Mouse (Mus musculus) limb, embryonic 13.5 days (tissue): ENCODE measurements around the gene Erf. TPM values are rescaled to one million over a fixed set of nuclear protein-coding genes. Genes with fewer than 3 reads are reported as not detected.
A peak's percentile ranks its signal among the peaks of the same experiment; 100 is the strongest.

Experiments used
- ATAC-seq: fragments of 200-750 bp; cut with Nextera tagmentation; 2 replicates; pipeline ENCODE4 v1.8.0; 2017; ENCODE audit warnings: low read depth, moderate number of reproducible peaks, moderate TSS enrichment; ENCODE audit not compliant: low FRiP score
- H3K27ac ChIP-seq: fragments of 300-500 bp; sonication (generic); 2 replicates; pipeline ENCODE4 v1.5.1; 2015; ENCODE audit warnings: inconsistent platforms, mild to moderate bottlenecking, moderate library complexity
- H3K27me3 ChIP-seq: fragments of 300-500 bp; sonication (generic); 2 replicates; pipeline ENCODE4 v1.6.1; 2015; ENCODE audit warnings: mild to moderate bottlenecking, inconsistent platforms
- H3K36me3 ChIP-seq: fragments of 300-500 bp; sonication (generic); 2 replicates; pipeline ENCODE4 v1.6.1; 2015; ENCODE audit warnings: inconsistent platforms, mild to moderate bottlenecking, moderate library complexity
- H3K4me1 ChIP-seq: fragments of 300-500 bp; sonication (generic); 2 replicates; pipeline ENCODE4 v1.6.1; 2015; ENCODE audit warnings: inconsistent platforms
- H3K4me2 ChIP-seq: fragments of 300-500 bp; sonication (generic); replicated peaks from 2 replicates; pipeline ENCODE4 v1.6.1; 2015; ENCODE audit warnings: inconsistent platforms, mild to moderate bottlenecking, moderate library complexity
- H3K4me3 ChIP-seq: fragments of 300-500 bp; sonication (generic); 2 replicates; pipeline ENCODE4 v1.5.1; 2015; ENCODE audit warnings: moderate library complexity, mild to moderate bottlenecking, inconsistent platforms
- H3K9ac ChIP-seq: fragments of 300-500 bp; sonication (generic); 2 replicates; pipeline ENCODE4 v1.6.1; 2015; ENCODE audit warnings: mild to moderate bottlenecking, inconsistent platforms
- H3K9me3 ChIP-seq: fragments of 300-500 bp; sonication (generic); 2 replicates; pipeline ENCODE4 v1.6.1; 2016; ENCODE audit warnings: inconsistent platforms
- WGBS: fragments of 180-500 bp; shearing (Covaris S2); methylation state at CpG from one replicate; pipeline ENCODE4 v1.1.7; 2015; 5-methylcytosine and 5-hydroxymethylcytosine counted together
- polyA plus RNA-seq: library from polyadenylated mRNA; unstranded; fragments of >200 nt; fragmentation: Nextera tagmentation; extraction: Ambion mirVana; gene quantifications from 2 replicates; pipeline ENCODE4 v1.2.1, GENCODE M21; 2015

The Erf gene
- 25.6 and 26.6 TPM in 2 replicates for polyA plus RNA-seq

DNA sequence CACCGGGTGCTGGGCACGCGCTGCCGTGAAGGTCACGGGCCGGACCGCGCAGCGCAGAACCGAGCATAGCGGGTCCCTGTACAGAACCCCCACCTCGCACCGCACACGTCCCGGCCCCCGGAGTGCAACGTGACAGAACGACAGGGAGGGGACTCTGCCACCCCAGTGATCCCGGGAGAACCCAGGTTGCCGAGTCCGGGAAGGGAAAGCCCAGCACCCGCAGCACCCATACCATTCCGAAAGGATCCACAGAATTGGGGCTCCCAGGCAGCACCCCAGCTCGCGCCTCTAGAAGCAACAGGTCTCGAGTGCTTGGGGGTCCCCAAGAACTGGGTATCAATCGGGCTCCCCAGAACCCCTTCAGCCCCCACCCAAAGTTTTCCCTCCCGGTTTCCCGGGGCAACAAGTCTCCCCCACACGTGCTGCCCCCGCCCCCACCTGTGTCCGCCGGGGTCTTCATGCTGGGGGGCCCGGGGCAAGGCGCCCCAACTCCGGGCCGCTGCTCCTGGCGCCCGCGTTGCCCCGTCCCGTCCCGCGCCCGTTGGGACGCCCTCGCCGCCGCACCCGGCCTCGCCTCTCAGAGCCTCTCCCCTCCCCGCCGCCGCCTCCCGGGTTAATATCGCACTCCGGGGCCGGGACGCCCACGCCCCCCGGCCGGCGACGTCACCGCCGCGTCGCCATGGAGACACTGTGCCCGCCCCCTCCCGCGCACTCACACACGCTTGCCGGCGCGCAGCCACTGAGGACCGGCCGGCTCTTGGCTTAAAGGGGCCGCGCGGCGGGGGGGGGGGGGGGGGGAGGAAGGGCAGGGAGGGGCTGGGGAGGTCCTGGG, at the start of gene Erf:
TSS of gene Erf (minus strand) at position 621 of the 832 bp plus-strand sequence.
- WGBS: under 1% methylated on average over 77 of the region's 81 CpGs
- no peaks in the 10 kb centered on the region for H3K9me3 ChIP-seq
- H3K27ac ChIP-seq: peak within 1 kb of the TSS; percentile 99
- peak; percentile 81 for ATAC-seq
- no peaks in the 10 kb centered on the region for H3K27me3 ChIP-seq
- H3K4me1 ChIP-seq: peaks cover 47% of the 10 kb centered on the region
- H3K36me3 ChIP-seq: peaks cover 11% of the 10 kb centered on the region
- peak within 1 kb of the TSS; percentile 97 for H3K4me2 ChIP-seq
- peak within 1 kb of the TSS; percentile 96 for H3K9ac ChIP-seq
- peak within 1 kb of the TSS; percentile 97 for H3K4me3 ChIP-seq

DNA sequence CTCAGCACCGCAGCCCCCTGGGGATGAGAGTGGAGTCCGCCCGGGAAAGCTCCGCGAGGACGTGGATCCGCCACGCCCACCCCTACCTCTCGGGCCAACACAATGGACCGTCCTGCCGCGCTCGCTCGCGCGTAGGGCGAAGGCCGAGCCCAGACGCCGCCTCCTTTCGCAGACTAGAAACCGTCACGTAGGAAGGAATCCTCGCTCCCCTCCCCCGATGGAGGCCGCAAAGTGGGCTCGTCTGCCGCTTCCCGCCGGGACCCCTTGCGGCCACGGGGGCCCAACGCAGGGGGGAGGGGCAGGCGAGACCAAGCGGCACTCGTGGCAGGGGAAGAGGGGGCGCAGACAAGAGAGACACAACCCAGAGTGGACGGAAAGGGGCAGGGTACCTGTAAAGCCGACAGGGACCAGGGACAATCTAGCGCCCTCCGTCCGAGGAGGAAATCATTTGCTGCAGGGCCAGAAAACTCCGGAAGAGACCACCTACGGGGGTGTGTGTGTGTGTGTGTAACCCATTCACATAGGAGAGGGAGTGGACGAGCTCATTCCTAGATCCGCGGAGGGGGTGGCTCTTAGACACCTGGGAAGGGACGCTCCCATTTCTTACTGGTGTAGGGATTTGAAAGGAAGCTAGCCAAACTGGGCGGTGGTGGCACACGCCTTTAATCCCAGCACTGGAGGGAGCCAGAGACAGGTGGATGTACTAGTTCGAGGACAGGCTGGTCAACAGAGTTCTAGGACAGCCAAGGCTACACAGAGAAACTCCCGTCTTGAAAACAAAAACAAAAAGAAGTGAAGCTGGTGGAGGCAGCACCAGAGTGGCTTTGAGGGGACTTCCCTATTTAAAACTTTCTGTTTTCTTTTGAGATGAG, 47.1 kb upstream of the Erf start, which contains the start of gene Pafah1b3:
TSS of gene Pafah1b3 (minus strand) at position 533 of the 872 bp plus-strand sequence.
- H3K4me1 ChIP-seq: peaks cover 25% of the 10 kb centered on the region
- WGBS: under 1% methylated on average over 52 of the region's 52 CpGs
- H3K27me3 ChIP-seq: no peaks in the 10 kb centered on the region
- H3K36me3 ChIP-seq: peaks cover 36% of the 10 kb centered on the region
- peak within 1 kb of the TSS; percentile 83 for H3K4me2 ChIP-seq
- peak within 1 kb of the TSS; percentile 97 for H3K27ac ChIP-seq
- peak within 1 kb of the TSS; percentile 63 for H3K4me3 ChIP-seq
- peak; percentile 91 for ATAC-seq
- H3K9me3 ChIP-seq: no peaks in the 10 kb centered on the region
- peak within 1 kb of the TSS; percentile 79 for H3K9ac ChIP-seq

DNA sequence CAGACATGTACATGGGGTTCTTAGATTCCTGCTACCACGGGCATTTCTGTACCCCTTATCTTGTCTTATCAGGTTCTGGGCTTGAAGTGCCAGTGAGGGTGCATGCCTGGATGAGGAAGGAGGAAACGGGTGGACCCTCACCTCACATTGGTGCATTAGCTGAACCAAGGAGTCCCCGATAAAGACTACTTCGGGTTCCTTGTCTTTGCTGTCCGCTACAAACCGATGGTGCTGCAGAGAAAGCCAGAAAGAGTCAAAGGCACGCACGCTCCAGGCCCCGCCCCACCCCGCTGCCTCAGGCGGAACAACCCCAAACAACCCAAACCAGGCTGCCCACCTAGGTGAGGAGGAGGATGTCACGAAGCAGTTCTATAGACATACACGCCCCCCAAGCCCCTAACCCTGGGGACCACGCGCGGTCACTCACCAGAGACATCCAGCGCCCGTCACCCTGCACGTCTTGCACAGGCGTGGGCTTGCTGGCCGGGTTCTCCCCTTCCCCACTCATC, 46.4 kb upstream of the Erf start:
- H3K27ac ChIP-seq: peak overlapping the region; percentile 97
- peaks cover 42% of the 10 kb centered on the region for H3K36me3 ChIP-seq
- WGBS: 1% methylated on average over 21 of the region's 21 CpGs
- H3K4me2 ChIP-seq: peak overlapping the region; percentile 83
- H3K4me3 ChIP-seq: peak overlapping the region; percentile 63
- no peaks in the 10 kb centered on the region for H3K27me3 ChIP-seq
- ATAC-seq: peak; percentile 42
- no peaks in the 10 kb centered on the region for H3K9me3 ChIP-seq
- H3K4me1 ChIP-seq: peaks cover 25% of the 10 kb centered on the region
- peak overlapping the region; percentile 79 for H3K9ac ChIP-seq

DNA sequence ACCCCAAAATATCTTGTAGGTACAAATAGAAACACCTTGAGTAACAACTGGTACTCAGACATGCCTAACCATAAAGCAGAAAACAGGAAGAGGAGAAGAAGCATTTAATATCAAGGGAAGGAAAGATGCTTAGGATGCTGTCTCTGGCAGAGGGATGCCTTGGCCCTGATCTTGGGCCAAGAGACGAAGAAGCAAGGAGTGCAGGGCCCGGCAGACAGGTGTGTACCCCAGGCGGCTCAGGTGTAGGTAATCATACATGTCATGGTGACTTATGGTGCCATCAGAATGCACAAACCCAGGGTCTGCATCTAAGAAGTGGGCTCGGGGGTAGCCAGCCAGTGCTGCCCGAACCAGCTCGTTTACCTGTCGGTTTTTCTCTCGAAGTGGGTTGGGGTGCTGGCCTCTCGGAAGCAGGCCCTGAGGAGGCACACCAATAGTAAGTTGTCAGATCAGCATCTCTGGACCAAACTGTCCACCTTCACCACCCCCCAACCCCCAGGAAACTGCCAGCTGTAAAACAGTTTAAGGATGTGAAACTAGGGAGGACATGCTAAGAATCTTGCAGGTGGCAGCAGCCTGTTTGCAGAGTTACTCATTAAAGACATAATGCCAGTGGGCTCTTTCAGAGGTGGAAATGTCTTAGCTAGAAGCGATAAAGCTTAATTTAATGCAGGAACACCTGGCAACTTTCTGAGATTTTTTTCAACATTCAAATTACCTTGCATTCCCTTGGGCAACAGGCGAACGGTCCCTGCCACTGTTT, 44.6 kb upstream of the Erf start:
- ATAC-seq: no peak
- no peak overlapping the region for H3K27ac ChIP-seq
- peaks cover 61% of the 10 kb centered on the region for H3K36me3 ChIP-seq
- no peaks in the 10 kb centered on the region for H3K9me3 ChIP-seq
- H3K4me1 ChIP-seq: peaks cover 34% of the 10 kb centered on the region
- WGBS: 86% methylated on average over 12 of the region's 12 CpGs
- no peaks in the 10 kb centered on the region for H3K27me3 ChIP-seq
- H3K4me3 ChIP-seq: no peak overlapping the region
- H3K9ac ChIP-seq: no peak overlapping the region
- no peak overlapping the region for H3K4me2 ChIP-seq

DNA sequence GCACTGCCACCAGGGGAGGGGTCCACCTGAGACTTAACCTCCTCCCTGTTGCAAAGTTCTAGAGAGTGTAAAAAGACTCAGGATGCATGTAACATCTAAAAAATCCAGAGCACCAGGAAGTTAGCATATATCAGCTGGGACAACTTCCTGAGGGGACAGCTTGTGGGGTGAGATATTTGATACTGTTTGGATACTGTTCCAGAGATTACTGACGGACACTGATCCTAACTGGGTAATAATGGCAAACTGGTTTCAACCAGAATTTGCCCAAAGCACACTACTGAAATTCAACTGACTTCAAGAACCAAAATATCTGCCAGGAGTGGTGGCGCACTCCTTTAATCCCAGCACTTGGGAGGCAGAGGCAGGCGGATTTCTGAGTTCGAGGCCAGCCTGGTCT, 43.9 kb upstream of the Erf start:
- no peaks in the 10 kb centered on the region for H3K9me3 ChIP-seq
- no peak for ATAC-seq
- H3K36me3 ChIP-seq: peaks cover 67% of the 10 kb centered on the region
- H3K4me1 ChIP-seq: peaks cover 34% of the 10 kb centered on the region
- no peak overlapping the region for H3K4me2 ChIP-seq
- no peak overlapping the region for H3K9ac ChIP-seq
- H3K4me3 ChIP-seq: no peak overlapping the region
- peak overlapping the region; percentile 52; the same call in 1 of the 2 replicates for H3K27ac ChIP-seq
- 90% methylated on average over 4 of the region's 4 CpGs for WGBS
- no peaks in the 10 kb centered on the region for H3K27me3 ChIP-seq

DNA sequence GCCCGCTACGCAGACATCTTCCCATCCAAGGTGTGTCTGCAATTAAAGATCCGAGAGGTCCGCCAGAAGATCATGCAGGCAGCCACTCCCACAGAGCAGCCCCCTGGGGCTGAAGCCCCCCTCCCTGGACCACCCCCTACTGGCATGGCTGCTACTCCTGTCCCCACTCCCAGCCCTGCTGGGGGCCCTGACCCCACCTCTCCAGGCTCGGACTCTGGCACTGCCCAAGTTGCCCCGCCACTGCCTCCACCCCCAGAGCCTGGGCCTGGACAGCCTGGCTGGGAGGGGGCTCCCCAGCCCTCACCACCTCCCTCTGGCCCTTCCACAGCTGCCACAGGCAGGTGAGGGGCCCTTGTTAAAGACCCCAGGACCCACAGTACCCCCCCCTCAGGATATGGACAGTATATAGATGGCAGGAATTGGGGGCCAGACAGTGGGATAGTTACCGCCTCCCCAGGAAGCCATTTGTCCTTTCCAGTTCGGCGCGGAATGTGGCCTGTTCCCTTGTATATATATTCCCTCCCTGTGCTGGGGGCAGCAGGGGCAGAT, 42.7 kb upstream of the Erf start:
- Histone ChIP-seq H3K4me1 (peaks cover 29% of the 10 kb centered on the region), H3K27ac (no peak overlapping the region), H3K9ac (no peak overlapping the region), H3K27me3 (no peaks in the 10 kb centered on the region), H3K36me3 (peaks cover 80% of the 10 kb centered on the region), H3K9me3 (no peaks in the 10 kb centered on the region), H3K4me3 (no peak overlapping the region), H3K4me2 (no peak overlapping the region)
- 81% methylated on average over 10 of the region's 10 CpGs for WGBS
- no peak for ATAC-seq

DNA sequence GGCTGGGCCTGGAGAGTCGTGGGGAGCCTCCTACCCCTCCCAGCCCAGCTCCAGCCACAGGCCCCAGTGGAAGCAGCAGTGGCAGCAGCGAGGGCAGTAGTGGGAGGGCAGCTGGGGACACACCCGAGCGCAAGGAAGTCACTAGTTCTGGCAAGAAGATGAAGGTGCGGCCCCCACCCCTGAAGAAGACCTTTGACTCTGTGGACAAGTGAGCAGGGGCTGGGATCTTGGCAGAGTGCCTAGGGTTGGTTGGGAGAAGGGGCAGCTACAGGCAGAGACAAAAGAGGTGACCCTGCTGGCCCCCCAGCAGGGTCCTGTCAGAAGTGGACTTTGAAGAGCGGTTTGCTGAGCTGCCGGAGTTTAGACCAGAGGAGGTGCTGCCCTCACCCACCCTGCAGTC, 41.5 kb upstream of the Erf start:
- no peak for ATAC-seq
- Histone ChIP-seq H3K4me3 (no peak overlapping the region), H3K4me1 (peaks cover 25% of the 10 kb centered on the region), H3K27ac (no peak overlapping the region), H3K9ac (no peak overlapping the region), H3K9me3 (no peaks in the 10 kb centered on the region), H3K27me3 (no peaks in the 10 kb centered on the region), H3K36me3 (peaks cover 91% of the 10 kb centered on the region), H3K4me2 (no peak overlapping the region)
- 74% methylated on average over 7 of the region's 7 CpGs for WGBS

DNA sequence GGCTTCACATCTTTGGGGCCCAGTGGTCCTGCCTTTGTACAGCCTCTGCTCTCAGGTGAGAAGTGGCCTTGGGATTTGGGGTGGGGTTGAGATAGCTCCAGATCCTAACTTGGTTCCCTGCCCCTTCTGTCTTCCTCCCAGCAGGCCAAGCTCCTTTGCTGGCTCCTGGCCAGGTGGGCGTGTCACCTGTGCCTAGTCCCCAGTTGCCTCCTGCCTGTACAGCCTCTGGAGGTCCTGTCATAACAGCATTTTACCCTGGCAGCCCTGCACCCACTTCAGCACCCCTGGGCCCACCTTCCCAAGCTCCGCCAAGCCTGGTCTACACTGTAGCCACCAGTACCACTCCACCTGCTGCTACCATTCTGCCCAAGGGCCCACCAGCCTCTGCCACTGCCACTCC, 40.4 kb upstream of the Erf start:
- H3K27ac ChIP-seq: no peak overlapping the region

DNA sequence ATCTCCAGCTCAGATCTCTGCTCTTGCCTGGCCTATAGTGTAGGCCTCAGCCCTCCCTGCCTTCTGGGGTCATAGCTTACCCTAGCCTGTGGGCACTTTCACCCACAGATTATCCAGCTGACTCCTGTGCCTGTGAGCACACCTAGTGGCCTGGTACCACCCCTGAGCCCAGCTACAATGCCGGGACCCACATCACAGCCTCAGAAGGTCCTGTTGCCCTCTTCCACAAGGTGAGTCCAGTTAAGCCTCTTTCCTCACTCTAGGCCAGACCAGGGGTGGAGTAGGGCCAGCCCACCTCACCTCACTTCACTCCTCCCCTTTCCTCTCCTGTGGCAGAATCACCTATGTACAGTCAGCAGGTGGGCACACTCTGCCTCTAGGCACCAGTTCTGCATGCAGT, 39.9 kb upstream of the Erf start:
- ATAC-seq: no peak

More for the DNA sequence above, 40.4 kb upstream of the Erf start:
- H3K9me3 ChIP-seq: no peaks in the 10 kb centered on the region
- H3K4me3 ChIP-seq: no peak overlapping the region
- H3K27me3 ChIP-seq: no peaks in the 10 kb centered on the region
- H3K36me3 ChIP-seq: peaks cover 100% of the 10 kb centered on the region
- ATAC-seq: no peak
- H3K4me2 ChIP-seq: no peak overlapping the region
- H3K9ac ChIP-seq: no peak overlapping the region; the same call in 1 of the 2 replicates
- 78% methylated on average over 2 of the region's 2 CpGs for WGBS
- peaks cover 15% of the 10 kb centered on the region for H3K4me1 ChIP-seq

DNA sequence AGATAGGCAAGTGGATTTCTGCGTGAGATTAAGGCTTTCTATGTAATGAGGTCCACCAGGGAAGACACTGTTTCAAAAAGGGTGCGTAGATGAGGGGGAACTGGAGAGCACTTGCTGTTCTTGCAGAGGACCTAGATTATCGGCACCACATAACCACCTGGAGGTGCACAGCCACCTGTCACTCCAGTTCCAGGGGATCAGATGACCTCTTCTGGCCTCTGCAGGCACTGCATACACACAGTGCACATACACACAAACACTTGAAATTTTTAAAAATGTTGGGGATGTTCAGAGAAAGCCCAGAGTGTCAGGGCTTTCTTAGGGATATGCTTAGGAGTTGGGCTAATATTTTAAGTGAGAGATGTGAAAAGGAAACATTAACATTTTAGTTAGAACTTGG, 39.4 kb upstream of the Erf start:
- H3K4me3 ChIP-seq: no peak overlapping the region
- H3K9ac ChIP-seq: no peak overlapping the region
- no peak overlapping the region for H3K27ac ChIP-seq
- no peaks in the 10 kb centered on the region for H3K9me3 ChIP-seq
- H3K27me3 ChIP-seq: no peaks in the 10 kb centered on the region
- H3K4me2 ChIP-seq: no peak overlapping the region
- no peak for ATAC-seq
- peaks cover 11% of the 10 kb centered on the region for H3K4me1 ChIP-seq
- peaks cover 100% of the 10 kb centered on the region for H3K36me3 ChIP-seq
- WGBS: 93% methylated on average over 3 of the region's 3 CpGs

More for the DNA sequence above, 39.9 kb upstream of the Erf start:
- WGBS: 95% methylated on average over 1 of the region's 1 CpGs
- Histone ChIP-seq H3K4me2 (no peak overlapping the region), H3K27me3 (no peaks in the 10 kb centered on the region), H3K4me3 (no peak overlapping the region), H3K9ac (no peak overlapping the region; the same call in 1 of the 2 replicates), H3K36me3 (peaks cover 100% of the 10 kb centered on the region), H3K4me1 (peaks cover 14% of the 10 kb centered on the region; the same call in 1 of the 2 replicates), H3K27ac (no peak overlapping the region), H3K9me3 (no peaks in the 10 kb centered on the region)

DNA sequence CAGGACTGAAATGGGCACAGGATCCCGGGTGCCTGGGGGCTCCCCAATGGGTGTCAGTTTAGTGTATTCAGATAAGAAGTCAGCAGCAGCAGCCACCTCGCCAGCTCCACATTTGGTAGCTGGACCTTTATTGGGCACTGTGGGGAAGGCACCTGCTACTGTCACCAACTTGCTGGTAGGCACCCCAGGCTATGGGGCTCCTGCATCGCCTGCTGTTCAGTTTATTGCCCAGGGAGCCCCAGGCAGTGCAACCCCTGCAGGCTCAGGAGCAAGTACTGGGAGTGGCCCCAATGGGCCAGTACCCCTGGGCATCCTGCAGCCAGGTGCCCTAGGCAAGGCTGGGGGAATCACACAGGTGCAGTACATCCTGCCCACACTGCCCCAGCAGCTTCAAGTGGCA, 38.2 kb upstream of the Erf start:
- H3K36me3 ChIP-seq: peaks cover 92% of the 10 kb centered on the region
- no peaks in the 10 kb centered on the region for H3K9me3 ChIP-seq
- WGBS: 75% methylated on average over 3 of the region's 3 CpGs
- H3K27ac ChIP-seq: no peak overlapping the region
- H3K4me3 ChIP-seq: no peak overlapping the region
- H3K9ac ChIP-seq: no peak overlapping the region
- ATAC-seq: no peak
- no peaks in the 10 kb centered on the region for H3K27me3 ChIP-seq
- no peak overlapping the region for H3K4me2 ChIP-seq
- H3K4me1 ChIP-seq: peaks cover 23% of the 10 kb centered on the region
